Mouse (Mus musculus) heart, embryonic 11.5 days (tissue): ENCODE data around the gene Gm11214. TPM values are rescaled to one million over a fixed set of nuclear protein-coding genes. Genes with fewer than 3 reads are reported as not detected.

Source experiments
- ATAC-seq: fragments of 200-750 bp; cut with Nextera tagmentation; replicated peaks from 2 replicates; pipeline ENCODE4 v1.8.0; 2017; ENCODE audit warnings: moderate library complexity; ENCODE audit not compliant: insufficient number of reproducible peaks, low FRiP score, low TSS enrichment
- H3K27ac ChIP-seq: fragments of 300-500 bp; sonication (generic); 2 replicates; pipeline ENCODE4 v1.5.1; 2014; ENCODE audit warnings: mild to moderate bottlenecking, low read depth, low read length
- H3K27me3 ChIP-seq: fragments of 300-500 bp; sonication (generic); 2 replicates; pipeline ENCODE4 v1.6.1; 2014; ENCODE audit warnings: mild to moderate bottlenecking, low read length, mixed read lengths; ENCODE audit not compliant: control insufficient read depth, insufficient read depth
- H3K36me3 ChIP-seq: fragments of 300-500 bp; sonication (generic); 2 replicates; pipeline ENCODE4 v1.6.1; 2014; ENCODE audit warnings: mild to moderate bottlenecking, low read length, moderate library complexity, mixed read lengths; ENCODE audit not compliant: control insufficient read depth, insufficient read depth
- H3K4me1 ChIP-seq: fragments of 300-500 bp; sonication (generic); 2 replicates; pipeline ENCODE4 v1.6.1; 2014; ENCODE audit warnings: low read length; ENCODE audit not compliant: control insufficient read depth, insufficient read depth
- H3K4me2 ChIP-seq: fragments of 300-500 bp; sonication (generic); 2 replicates; pipeline ENCODE4 v1.6.1; 2014; ENCODE audit warnings: mild to moderate bottlenecking, moderate library complexity
- H3K4me3 ChIP-seq: fragments of 300-500 bp; sonication (generic); 2 replicates; pipeline ENCODE4 v1.5.1; 2014; ENCODE audit warnings: low read depth, low read length
- H3K9ac ChIP-seq: fragments of 300-500 bp; sonication (generic); 2 replicates; pipeline ENCODE4 v1.6.1; 2014; ENCODE audit warnings: mild to moderate bottlenecking, low read depth, low read length, moderate library complexity
- H3K9me3 ChIP-seq: fragments of 300-500 bp; sonication (generic); replicated peaks from 2 replicates; pipeline ENCODE4 v1.6.1; 2016; ENCODE audit warnings: low read length; ENCODE audit not compliant: control insufficient read depth
- WGBS: fragments of 180-500 bp; shearing (Covaris S2); extraction: QIAGEN DNeasy Blood & Tissue Kit; methylation state at CpG from one replicate; pipeline ENCODE4 v1.1.7; 2014; ENCODE audit not compliant: insufficient replicate concordance; 5-methylcytosine and 5-hydroxymethylcytosine counted together
- polyA plus RNA-seq: library from polyadenylated mRNA; unstranded; fragments of >200 nt; fragmentation: Nextera tagmentation; extraction: Ambion mirVana; gene quantifications from 2 replicates; pipeline ENCODE4 v1.2.1, GENCODE M21; 2014

The Gm11214 gene
- polyA plus RNA-seq, 1 experiment from 2014 or later: not detected

DNA sequence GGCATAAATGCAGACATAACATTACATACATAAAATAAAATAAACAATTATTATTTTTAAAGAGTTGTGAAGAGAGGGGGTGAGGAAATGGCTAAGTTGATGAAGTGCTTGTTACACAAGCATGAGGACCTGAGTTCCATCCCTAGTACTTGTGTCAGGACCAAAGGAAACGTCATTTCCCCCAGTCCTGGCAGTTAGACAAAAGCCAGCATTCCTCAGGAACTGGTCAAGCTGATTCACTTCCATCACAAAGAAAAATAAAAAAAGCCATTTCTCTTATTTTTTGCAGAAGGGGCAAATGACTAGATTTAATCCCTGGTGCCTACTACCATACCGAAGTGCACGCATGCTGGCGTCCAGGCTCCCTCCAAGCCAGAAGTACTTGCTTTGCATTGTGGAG, 33.7 kb upstream of the Gm11214 start:
- ATAC-seq: no peak
- no peak overlapping the region for H3K4me2 ChIP-seq
- H3K9me3 ChIP-seq: no peaks in the 10 kb centered on the region
- H3K27me3 ChIP-seq: no peaks in the 10 kb centered on the region
- H3K36me3 ChIP-seq: no peaks in the 10 kb centered on the region
- H3K4me3 ChIP-seq: no peak overlapping the region
- H3K9ac ChIP-seq: no peak overlapping the region
- no peaks in the 10 kb centered on the region for H3K4me1 ChIP-seq
- no peak overlapping the region for H3K27ac ChIP-seq
- WGBS: 76% methylated on average over 4 of the region's 4 CpGs

GRCm38 (mm10) chr4:63692351-63692750, 29.2 kb upstream of the Gm11214 start:
- H3K4me1 ChIP-seq: no peaks in the 10 kb centered on the region
- no peak overlapping the region for H3K27ac ChIP-seq
- no peak for ATAC-seq
- no peak overlapping the region for H3K9ac ChIP-seq
- no peaks in the 10 kb centered on the region for H3K27me3 ChIP-seq
- no peak overlapping the region for H3K4me3 ChIP-seq
- no peaks in the 10 kb centered on the region for H3K9me3 ChIP-seq
- H3K36me3 ChIP-seq: no peaks in the 10 kb centered on the region
- no peak overlapping the region for H3K4me2 ChIP-seq

DNA sequence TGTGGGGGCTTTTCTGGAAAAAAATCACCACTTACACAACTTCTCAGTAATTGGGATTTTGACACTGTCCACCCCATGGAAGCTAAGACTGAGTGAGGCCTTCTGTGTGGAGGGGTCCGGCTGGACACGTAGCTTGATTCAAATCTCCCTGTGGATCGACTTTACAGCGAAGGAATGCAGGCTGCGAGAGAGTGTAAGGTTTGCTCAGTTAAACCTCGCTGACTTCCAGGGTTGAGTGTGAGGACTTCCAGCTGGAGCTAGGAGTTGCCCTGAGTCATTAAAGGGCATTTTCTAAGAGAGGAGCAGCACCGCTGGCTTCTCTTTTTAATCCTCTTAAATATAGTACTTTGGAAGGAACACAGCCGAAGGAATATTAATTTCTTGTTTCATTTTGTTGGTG, 24.2 kb upstream of the Gm11214 start:
- H3K4me2 ChIP-seq: no peak overlapping the region
- no peaks in the 10 kb centered on the region for H3K36me3 ChIP-seq
- no peak for ATAC-seq
- WGBS: 62% methylated on average over 8 of the region's 8 CpGs
- H3K27ac ChIP-seq: no peak overlapping the region
- no peaks in the 10 kb centered on the region for H3K27me3 ChIP-seq
- H3K4me1 ChIP-seq: no peaks in the 10 kb centered on the region
- no peaks in the 10 kb centered on the region for H3K9me3 ChIP-seq
- H3K4me3 ChIP-seq: no peak overlapping the region
- no peak overlapping the region for H3K9ac ChIP-seq

DNA sequence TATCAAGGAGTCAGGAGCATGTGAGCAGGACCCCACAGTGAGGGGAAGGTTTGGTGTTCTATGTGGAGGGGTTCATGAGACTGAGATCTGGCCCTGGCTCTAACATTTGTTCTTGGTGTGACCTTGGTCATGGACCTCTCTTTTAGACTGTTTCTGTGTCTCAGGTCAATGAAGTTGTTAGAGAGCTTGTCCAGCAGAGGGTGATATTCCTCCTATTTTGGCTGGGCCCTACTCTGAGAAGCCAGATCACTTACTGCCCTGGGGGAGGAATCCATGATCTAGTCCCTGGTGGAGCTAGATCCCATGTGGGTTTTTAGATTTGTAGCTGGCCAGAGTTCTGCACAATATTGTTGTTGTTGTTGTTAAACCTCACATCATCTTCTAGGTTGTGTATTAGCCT, 23.0 kb upstream of the Gm11214 start:
- Histone ChIP-seq H3K4me2 (no peak overlapping the region), H3K27me3 (no peaks in the 10 kb centered on the region), H3K9me3 (no peaks in the 10 kb centered on the region), H3K27ac (no peak overlapping the region), H3K9ac (no peak overlapping the region), H3K4me1 (no peaks in the 10 kb centered on the region), H3K36me3 (no peaks in the 10 kb centered on the region), H3K4me3 (no peak overlapping the region)
- ATAC-seq: no peak

DNA sequence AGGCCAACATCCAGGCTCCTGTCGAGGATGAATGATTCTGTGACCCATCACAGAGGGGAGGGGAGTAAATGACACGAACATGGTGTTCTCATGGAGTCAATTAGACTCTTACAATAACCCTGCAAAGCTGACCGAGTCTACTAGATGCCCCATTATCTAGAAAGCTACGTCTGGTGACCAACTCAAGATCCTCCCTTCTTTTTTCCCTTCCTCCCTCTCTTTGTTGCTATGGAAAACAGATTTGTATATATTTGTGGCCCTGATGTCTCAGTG, 22.0 kb upstream of the Gm11214 start:
- no peak overlapping the region for H3K27ac ChIP-seq
- 52% methylated on average over 4 of the region's 4 CpGs for WGBS
- no peak overlapping the region for H3K4me2 ChIP-seq
- no peak overlapping the region for H3K4me3 ChIP-seq
- H3K9me3 ChIP-seq: no peaks in the 10 kb centered on the region
- no peak for ATAC-seq
- H3K9ac ChIP-seq: no peak overlapping the region
- H3K36me3 ChIP-seq: no peaks in the 10 kb centered on the region
- no peaks in the 10 kb centered on the region for H3K4me1 ChIP-seq
- no peaks in the 10 kb centered on the region for H3K27me3 ChIP-seq

GRCm38 (mm10) chr4:63684412-63685252, 21.5 kb upstream of the Gm11214 start:
- H3K36me3 ChIP-seq: no peaks in the 10 kb centered on the region
- no peak overlapping the region for H3K4me2 ChIP-seq
- no peaks in the 10 kb centered on the region for H3K27me3 ChIP-seq
- H3K27ac ChIP-seq: no peak overlapping the region
- no peaks in the 10 kb centered on the region for H3K4me1 ChIP-seq
- no peak for ATAC-seq
- WGBS: 78% methylated on average over 10 of the region's 10 CpGs
- H3K9me3 ChIP-seq: no peaks in the 10 kb centered on the region
- no peak overlapping the region for H3K4me3 ChIP-seq
- H3K9ac ChIP-seq: no peak overlapping the region

DNA sequence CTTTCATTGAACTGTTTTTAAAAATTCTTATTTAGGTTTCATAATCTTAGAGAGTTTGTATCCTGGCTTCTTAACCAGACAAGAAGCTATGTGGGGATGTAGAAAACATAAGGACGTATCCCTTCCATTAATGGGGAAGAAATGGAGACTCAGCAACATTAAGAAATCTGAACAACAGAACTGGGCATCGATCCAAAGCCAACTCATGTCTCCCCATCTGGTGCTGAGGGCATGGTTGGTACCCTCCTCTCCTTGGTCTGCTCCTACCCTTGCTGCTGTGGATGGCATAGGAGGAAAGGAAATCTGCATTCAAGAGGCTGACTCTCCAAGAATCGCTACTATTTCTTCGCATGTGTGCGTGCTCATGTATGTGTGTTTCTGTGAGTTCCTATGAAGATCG, 20.5 kb upstream of the Gm11214 start:
- no peak overlapping the region for H3K27ac ChIP-seq
- 88% methylated on average over 6 of the region's 6 CpGs for WGBS
- no peak for ATAC-seq
- no peaks in the 10 kb centered on the region for H3K27me3 ChIP-seq
- no peaks in the 10 kb centered on the region for H3K9me3 ChIP-seq
- H3K4me1 ChIP-seq: no peaks in the 10 kb centered on the region
- no peaks in the 10 kb centered on the region for H3K36me3 ChIP-seq
- H3K9ac ChIP-seq: no peak overlapping the region
- no peak overlapping the region for H3K4me2 ChIP-seq
- no peak overlapping the region for H3K4me3 ChIP-seq

- no peak overlapping the region for H3K4me3 ChIP-seq
- ATAC-seq: no peak
- no peaks in the 10 kb centered on the region for H3K9me3 ChIP-seq
- no peak overlapping the region for H3K27ac ChIP-seq
- no peak overlapping the region for H3K9ac ChIP-seq
- no peaks in the 10 kb centered on the region for H3K27me3 ChIP-seq
- H3K4me1 ChIP-seq: no peaks in the 10 kb centered on the region
- WGBS: 83% methylated on average over 11 of the region's 11 CpGs
- no peak overlapping the region for H3K4me2 ChIP-seq
- no peaks in the 10 kb centered on the region for H3K36me3 ChIP-seq
Measured at GRCm38 (mm10) chr4:63683056-63683455, 19.9 kb upstream of the Gm11214 start.

DNA sequence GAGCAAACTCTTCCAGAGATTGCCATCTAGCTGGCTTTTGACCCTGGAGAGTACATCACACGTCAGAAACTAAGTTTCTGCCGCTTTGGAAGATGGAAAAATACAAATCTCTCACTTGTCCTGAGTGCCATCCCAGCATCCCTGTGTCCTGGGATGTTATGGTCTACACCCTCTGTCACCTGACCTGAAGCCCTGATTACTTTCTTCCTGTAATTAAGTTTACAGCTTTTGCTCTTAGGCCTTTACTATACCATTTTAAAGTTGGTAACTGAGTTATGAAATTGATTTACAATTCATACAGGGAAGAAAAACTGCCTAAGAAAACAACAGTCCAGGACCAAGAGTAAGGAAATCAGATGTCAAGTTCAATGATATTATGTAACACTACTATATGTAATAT, 19.3 kb upstream of the Gm11214 start:
- H3K4me3 ChIP-seq: no peak overlapping the region

More for the DNA sequence above, 19.3 kb upstream of the Gm11214 start:
- Histone ChIP-seq H3K9me3 (no peaks in the 10 kb centered on the region), H3K36me3 (no peaks in the 10 kb centered on the region), H3K27me3 (no peaks in the 10 kb centered on the region), H3K4me2 (no peak overlapping the region), H3K4me1 (no peaks in the 10 kb centered on the region), H3K27ac (no peak overlapping the region), H3K9ac (no peak overlapping the region)
- ATAC-seq: no peak
- 64% methylated on average over 2 of the region's 2 CpGs for WGBS
